ENCODE assay signal across 8 mouse cellular contexts in the genomic region with DNA sequence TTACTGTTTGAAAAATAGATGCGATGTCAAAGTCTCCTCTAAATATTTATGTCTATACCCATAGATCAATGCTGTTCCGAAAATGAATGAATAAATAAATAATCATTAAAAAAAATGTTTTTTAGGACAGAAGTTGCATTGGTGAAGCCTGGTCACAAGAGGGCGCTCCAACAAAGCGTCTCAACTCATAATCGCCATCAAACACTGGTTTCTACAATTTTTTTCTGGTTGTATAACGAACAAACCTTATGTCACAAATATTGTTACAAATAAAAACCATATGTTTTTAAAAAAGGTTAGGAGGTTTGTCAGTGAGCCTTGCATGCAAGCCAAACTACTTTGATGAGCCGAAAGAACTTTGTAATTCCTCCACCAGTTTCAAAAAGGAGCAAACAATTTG. TPM values are rescaled to one million over a fixed set of nuclear protein-coding genes. Genes with fewer than 3 reads are reported as not detected.
DNase-seq lines count a peak whose midpoint lies in the region; ATAC-seq and TF ChIP-seq lines count a peak whose summit lies in the region.

No protein-coding gene starts in this region.

- peaks cover 15% of the 10 kb centered on the region; the same call in 1 of the 2 replicates for H3K27me3 ChIP-seq in forebrain, postnatal 0 days (ENCODE audit: insufficient read depth, low read length)
- peaks cover 38% of the 10 kb centered on the region for H3K27me3 ChIP-seq in forebrain, embryonic 13.5 days
- peaks cover 12% of the 10 kb centered on the region for H3K27me3 ChIP-seq in liver, embryonic 12.5 days (replicated peaks)
- H3K27me3 ChIP-seq in embryonic facial prominence, embryonic 12.5 days = peaks cover 4% of the 10 kb centered on the region; the same call in 1 of the 2 replicates

- peak; percentile 79 for DNase-seq in forebrain, postnatal 0 days
- DNase-seq in liver = peak; percentile 32
- peak; percentile 42 for DNase-seq in Muller cell, postnatal 12 days (ENCODE audit: inconsistent ontology term)
- DNase-seq in retina, embryonic 14.5 days (ENCODE audit: low spot score) = peak; percentile 83

- no peak overlapping the region for H3K9ac ChIP-seq in forebrain, postnatal 0 days
- H3K9ac ChIP-seq in forebrain, embryonic 13.5 days = no peak overlapping the region
- H3K9ac ChIP-seq in liver, embryonic 12.5 days = no peak overlapping the region
- H3K9ac ChIP-seq in embryonic facial prominence, embryonic 12.5 days = no peak overlapping the region

- no peaks in the 10 kb centered on the region for H3K4me1 ChIP-seq in forebrain, postnatal 0 days (ENCODE audit: insufficient read depth)
- peaks cover 7% of the 10 kb centered on the region; the same call in 1 of the 2 replicates for H3K4me1 ChIP-seq in forebrain, embryonic 13.5 days
- no peaks in the 10 kb centered on the region for H3K4me1 ChIP-seq in liver, embryonic 12.5 days
- no peaks in the 10 kb centered on the region for H3K4me1 ChIP-seq in embryonic facial prominence, embryonic 12.5 days

- no peak overlapping the region for H3K27ac ChIP-seq in forebrain, postnatal 0 days (ENCODE audit: low read depth, low read length)
- no peak overlapping the region for H3K27ac ChIP-seq in forebrain, embryonic 13.5 days
- H3K27ac ChIP-seq in liver, embryonic 12.5 days = no peak overlapping the region
- no peak overlapping the region for H3K27ac ChIP-seq in embryonic facial prominence, embryonic 12.5 days

- peak; percentile 85 for TF ChIP-seq CTCF in forebrain, postnatal 0 days (IDR thresholded peaks at IDR 0.05; ENCODE audit: low read depth)

- 12% methylated on average over 7 of the region's 7 CpGs for WGBS in forebrain, postnatal 0 days
- WGBS in forebrain, embryonic 13.5 days = 14% methylated on average over 7 of the region's 7 CpGs
- 11% methylated on average over 7 of the region's 7 CpGs for WGBS in liver, embryonic 12.5 days (ENCODE audit: insufficient replicate concordance)
- 11% methylated on average over 7 of the region's 7 CpGs for WGBS in embryonic facial prominence, embryonic 12.5 days

- H3K36me3 ChIP-seq in forebrain, postnatal 0 days (ENCODE audit: insufficient read depth) = no peaks in the 10 kb centered on the region
- H3K36me3 ChIP-seq in forebrain, embryonic 13.5 days (ENCODE audit: poor library complexity, severe bottlenecking) = no peaks in the 10 kb centered on the region
- H3K36me3 ChIP-seq in liver, embryonic 12.5 days = no peaks in the 10 kb centered on the region
- H3K36me3 ChIP-seq in embryonic facial prominence, embryonic 12.5 days = no peaks in the 10 kb centered on the region

- no peak overlapping the region for H3K4me3 ChIP-seq in forebrain, postnatal 0 days (ENCODE audit: low read depth, low read length)
- H3K4me3 ChIP-seq in forebrain, embryonic 13.5 days = no peak overlapping the region
- H3K4me3 ChIP-seq in liver, embryonic 12.5 days = no peak overlapping the region
- no peak overlapping the region for H3K4me3 ChIP-seq in embryonic facial prominence, embryonic 12.5 days

- ATAC-seq in forebrain, postnatal 0 days = no peak
- no peak for ATAC-seq in forebrain, embryonic 13.5 days
- no peak for ATAC-seq in liver, embryonic 12.5 days
- no peak for ATAC-seq in embryonic facial prominence, embryonic 12.5 days (ENCODE audit: insufficient number of reproducible peaks, insufficient read depth, low FRiP score, low TSS enrichment)
- ATAC-seq in erythroid progenitor cell, adult 5-6 weeks (replicated peaks; ENCODE audit: low FRiP score, poor library complexity, severe bottlenecking) = no peak

- H3K4me2 ChIP-seq in forebrain, postnatal 0 days (ENCODE audit: low read depth) = no peak overlapping the region
- no peak overlapping the region for H3K4me2 ChIP-seq in forebrain, embryonic 13.5 days
- no peak overlapping the region for H3K4me2 ChIP-seq in liver, embryonic 12.5 days
- 0 out of 2 replicates have a peak overlapping the region, but pooled peaks have one; percentile 7 for H3K4me2 ChIP-seq in embryonic facial prominence, embryonic 12.5 days (replicated peaks)

- no peaks in the 10 kb centered on the region for H3K9me3 ChIP-seq in forebrain, postnatal 0 days (ENCODE audit: low read length)
- no peaks in the 10 kb centered on the region for H3K9me3 ChIP-seq in forebrain, embryonic 13.5 days (replicated peaks)
- H3K9me3 ChIP-seq in liver, embryonic 12.5 days (replicated peaks) = no peaks in the 10 kb centered on the region
- no peaks in the 10 kb centered on the region for H3K9me3 ChIP-seq in embryonic facial prominence, embryonic 12.5 days

RNA-seq across cellular contexts. Expression of a gene that starts 52.2 kb away (rescaled TPM):
- total RNA-seq in forebrain, postnatal 0 days (2014; rRNA removed) = 49.2 and 68.4 TPM in 2 replicates
- 62.8 and 66.3 TPM in 2 replicates for polyA plus RNA-seq in forebrain, postnatal 0 days (2015; fragmentation: Nextera tagmentation; extraction: Ambion mirVana)
- 79.2 and 80.1 TPM in 2 replicates for polyA plus RNA-seq in forebrain, embryonic 13.5 days (2015; fragmentation: Nextera tagmentation; extraction: Ambion mirVana)
- 92.8 and 98.0 TPM in 2 replicates for polyA plus RNA-seq in liver, embryonic 12.5 days (2016; fragmentation: Nextera tagmentation; extraction: Ambion mirVana)
- polyA plus RNA-seq in embryonic facial prominence, embryonic 12.5 days (2016; fragmentation: Nextera tagmentation; extraction: Ambion mirVana) = 636 and 644 TPM in 2 replicates
- total RNA-seq in erythroid progenitor cell, adult 5-6 weeks (2015; ENCODE audit: low replicate concordance) = 40.7 and 70.3 TPM in 2 replicates
- 17.9 and 34.8 TPM in 2 replicates for total RNA-seq in erythroid progenitor cell, adult 5-6 weeks (2017; ENCODE audit: low replicate concordance)

Comparison
In these comparisons a context has a peak if more than half of its experiments do, and no peak if none do; other contexts are left out.
1. DNase-seq: peak in every context shown above with its lines; median percentile 83 in retina, embryonic 14.5 days; 79 in forebrain, postnatal 0 days; 42 in Muller cell, postnatal 12 days; 32 in liver.